Mouse (Mus musculus): Measurements from ENCODE around the gene Myl6.
A peak's percentile ranks its signal among the peaks of the same experiment; 100 is the strongest.
"Not testable (repeated sequence)": the region's sequence is repeated elsewhere in the genome, so short reads cannot be mapped to it uniquely, and the experiment has no call there.

Myl6 gene

DNA sequence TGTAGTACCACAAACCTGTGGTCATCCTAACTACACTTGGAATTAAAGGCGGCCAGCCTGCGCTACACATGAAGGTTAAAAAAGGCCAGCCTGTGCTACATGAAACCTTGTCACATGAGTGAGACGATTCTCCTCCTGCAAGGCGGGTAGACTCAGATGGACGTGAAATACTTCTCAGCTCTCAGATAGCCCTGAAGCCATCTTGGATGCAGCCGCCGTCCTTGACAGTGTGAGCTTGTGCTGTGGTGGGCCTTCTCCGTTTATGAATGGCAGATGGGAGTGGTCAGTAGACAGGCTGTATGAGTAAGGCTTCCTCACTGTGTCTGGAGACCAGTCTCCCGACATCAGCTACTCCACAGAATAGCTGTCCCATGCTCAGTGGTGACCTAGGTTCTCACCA, 15.3 kb upstream of the Myl6 start:
- no peak for DNase-seq

GRCm38 (mm10) chr10:128508260-128508659, 14.3 kb upstream of the Myl6 start:
- DNase-seq: no peak

GRCm38 (mm10) chr10:128505974-128506373, 12.0 kb upstream of the Myl6 start:
- DNase-seq: no peak

DNA sequence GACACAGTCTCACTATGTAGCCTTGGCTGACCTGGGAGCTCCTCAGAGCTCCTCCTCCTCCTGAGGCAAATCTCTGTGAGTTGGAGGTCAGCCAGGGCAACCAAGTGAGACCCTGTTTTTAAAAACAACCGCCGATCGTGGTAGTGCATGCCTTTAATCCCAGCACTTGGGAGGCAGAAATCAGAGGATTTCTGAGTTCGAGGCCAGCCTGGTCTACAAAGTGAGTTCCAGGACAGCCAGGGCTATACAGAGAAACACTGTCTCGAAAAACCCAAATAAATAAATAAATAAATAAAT, 11.4 kb upstream of the Myl6 start:
- DNase-seq: not testable (repeated sequence)

GRCm38 (mm10) chr10:128504641-128505370, 10.9 kb upstream of the Myl6 start:
- DNase-seq: no peak

DNA sequence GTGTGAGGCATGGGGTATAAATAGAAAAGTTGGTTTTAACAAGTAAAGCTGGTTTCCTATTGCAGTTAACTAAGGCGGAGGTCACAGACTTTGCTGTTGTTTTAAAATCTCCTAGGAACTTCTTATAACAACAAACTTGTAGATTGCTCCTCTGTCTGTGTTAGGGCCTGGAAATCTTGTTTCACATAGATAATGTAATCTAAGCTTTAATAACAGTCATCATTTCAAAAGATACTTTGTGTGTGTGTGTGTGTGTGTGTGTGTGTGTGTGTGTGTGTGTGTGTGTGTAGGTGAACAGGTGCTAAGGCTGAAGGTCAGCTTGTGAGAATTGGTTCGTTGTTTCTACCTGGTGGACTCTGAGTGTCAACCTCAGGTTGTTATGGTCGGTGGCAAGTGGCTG, 10.1 kb upstream of the Myl6 start:
- DNase-seq: no peak

DNA sequence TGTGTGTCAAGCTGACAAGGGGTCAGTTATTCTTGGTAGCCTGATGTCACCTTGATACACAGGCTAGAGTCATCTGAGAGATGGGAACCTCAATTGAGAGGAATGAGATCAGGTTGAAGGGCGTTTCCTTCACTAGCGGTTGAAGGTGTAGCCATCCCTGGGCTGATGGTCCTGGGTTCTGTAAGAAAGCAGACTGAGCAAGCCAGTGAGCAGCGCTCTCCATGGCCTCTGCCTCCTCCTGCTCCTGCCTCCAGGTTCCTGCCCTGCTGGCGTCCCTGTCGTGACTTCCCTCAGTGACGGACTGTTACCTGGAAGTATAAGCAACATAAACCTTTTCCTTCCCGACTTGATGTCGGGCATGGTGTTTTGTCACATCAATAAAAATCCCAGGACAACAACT, 9.6 kb upstream of the Myl6 start:
- DNase-seq: no peak

DNA sequence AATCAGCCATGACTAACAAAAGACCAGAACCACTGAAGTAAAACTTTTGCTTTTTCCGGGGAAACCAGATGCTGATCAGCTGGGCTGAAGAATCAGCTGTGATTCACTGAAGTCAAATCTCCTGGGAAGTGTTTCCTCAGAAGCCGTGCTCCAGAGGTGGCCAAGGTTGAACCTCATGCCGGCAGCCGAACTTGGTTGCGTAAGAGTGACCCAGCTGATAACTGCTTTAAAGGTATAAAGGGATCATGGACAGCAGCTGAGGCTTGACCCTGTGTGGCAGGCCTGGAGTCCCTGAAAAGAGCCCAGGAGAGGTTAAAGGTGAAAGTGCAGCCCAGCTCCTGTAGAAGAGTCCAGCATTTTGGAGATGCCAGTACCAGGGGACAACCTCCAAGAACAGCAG, 8.4 kb upstream of the Myl6 start:
- no peak for DNase-seq

- DNase-seq: peak; percentile 65
Observed at GRCm38 (mm10) chr10:128499116-128499671, 5.2 kb upstream of the Myl6 start.

- peak; percentile 97 for DNase-seq
Observed at GRCm38 (mm10) chr10:128498590-128498989, 4.6 kb upstream of the Myl6 start, which contains the start of gene Myl6b. Gene Myl6b (minus strand): TSS chr10:128498685.

GRCm38 (mm10) chr10:128497134-128497737, 3.3 kb upstream of the Myl6 start:
- no peak for DNase-seq

DNA sequence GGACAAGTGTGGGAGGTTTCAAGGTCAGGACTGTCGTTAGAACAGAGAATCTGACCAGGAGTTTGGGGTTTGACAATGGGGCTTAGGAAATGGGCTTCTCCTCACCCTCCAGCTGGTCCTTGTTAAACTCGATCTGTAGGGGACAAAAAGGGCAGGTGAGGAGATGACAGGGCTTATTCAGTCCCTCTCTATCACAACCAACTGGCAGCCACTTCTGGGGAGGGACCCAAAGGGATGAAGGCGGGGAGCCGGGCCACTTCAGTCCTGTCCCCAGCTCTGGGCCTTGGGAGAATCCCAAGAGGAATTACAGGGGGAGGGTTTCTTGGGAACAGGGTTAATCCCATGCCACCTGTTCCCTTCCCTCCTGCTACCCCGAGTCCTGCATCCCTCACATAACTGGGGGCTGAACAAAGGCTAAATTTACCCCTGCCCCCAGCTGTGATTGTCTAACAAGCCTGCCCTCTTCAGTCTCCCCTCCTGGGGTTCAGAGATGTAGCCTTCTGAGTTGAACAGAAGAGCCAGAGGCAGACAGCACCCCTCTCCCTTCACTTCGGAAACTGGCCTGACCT, 2.6 kb upstream of the Myl6 start:
- no peak for DNase-seq

- no peak for DNase-seq
Observed at GRCm38 (mm10) chr10:128495903-128496302, 2.0 kb upstream of the Myl6 start.

GRCm38 (mm10) chr10:128495270-128495669, 1.3 kb upstream of the Myl6 start:
- DNase-seq: no peak

DNA sequence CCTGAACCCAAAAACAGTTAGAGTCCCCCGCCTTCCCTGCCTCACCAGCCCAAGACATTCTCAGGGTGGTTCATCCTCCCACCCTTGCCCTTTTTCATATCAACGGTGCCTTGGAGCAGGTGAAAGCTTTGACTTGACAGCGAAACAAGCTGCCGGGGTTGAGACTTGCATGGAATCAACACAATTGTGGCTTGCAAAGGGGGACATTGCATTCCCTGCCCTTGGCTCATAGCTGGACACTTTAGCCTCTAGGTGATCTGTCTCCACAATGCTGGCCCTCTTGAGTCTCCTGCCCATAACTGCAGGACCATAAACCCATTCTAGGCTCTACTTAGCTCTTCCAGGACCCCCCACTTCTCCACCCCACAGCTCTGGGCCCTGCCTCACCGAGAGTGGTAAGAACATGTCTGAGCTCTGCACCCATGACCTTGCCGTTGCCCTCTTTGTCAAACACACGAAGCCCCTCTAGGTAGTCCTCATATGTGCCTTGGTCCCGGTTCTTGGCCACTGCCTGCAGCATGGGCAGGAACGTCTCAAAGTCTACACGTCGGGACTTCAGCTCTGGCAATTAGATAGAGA, 811 bp upstream of the Myl6 start:
- DNase-seq: peak; percentile 44

DNA sequence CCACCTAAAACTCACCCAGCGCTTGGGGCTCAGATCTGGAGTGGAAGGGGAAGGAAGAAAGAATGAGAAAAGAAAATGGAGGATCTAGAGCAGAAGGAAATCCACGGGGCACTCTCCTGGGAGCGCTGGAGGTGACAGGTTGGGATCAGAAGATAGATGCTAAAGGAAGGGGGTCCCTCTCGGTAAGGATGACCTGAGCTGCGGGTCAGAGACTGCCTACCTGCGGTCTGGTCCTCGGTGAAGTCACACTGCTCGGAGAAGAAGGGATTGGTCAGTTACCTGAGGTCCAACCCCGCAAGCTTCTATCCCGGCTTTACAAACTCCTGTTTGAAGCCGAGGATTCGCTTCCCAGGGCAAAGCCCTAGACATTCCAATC, 638 bp downstream of the Myl6 start:
- DNase-seq: no peak

- DNase-seq: peak; percentile 51
Observed at GRCm38 (mm10) chr10:128492633-128493311, 1.2 kb downstream of the Myl6 start.

DNA sequence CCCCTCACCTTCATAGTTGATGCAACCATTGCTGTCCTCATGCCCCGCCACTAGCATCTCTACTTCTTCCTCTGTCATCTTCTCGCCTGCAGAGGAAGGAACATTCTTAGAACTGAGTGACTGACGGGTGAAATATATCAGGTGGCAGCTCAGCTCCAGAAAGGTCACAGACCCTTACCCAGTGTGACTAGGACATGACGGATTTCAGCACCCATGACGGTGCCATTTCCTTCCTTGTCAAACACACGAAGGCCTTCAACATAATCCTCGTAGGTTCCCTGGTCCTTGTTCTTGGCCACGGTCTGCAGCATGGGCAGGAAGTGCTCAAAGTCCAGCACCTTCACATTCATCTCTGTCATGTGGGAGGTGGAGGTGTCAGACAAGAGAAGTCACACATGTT, 1.9 kb downstream of the Myl6 start:
- DNase-seq: not testable (repeated sequence)

DNA sequence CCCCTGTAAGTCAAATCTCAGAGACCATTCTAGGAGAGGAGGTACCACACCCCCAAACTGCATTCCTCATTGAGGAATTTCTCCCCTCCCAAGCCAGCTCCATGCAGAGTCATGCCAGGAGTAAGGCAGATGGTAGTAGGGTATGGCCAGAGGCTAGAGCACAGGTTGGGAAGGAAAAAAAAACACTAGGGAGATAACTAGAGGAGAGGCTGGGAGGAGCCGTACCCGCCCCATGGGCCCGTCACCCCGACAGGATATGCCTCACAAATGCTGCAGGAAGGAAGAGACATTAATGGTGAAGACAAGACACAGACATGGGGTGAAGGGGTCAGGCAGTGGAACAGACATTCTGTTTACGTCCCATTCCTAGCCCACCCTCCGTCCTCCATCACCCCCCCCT, 2.5 kb downstream of the Myl6 start:
- DNase-seq: no peak

DNA sequence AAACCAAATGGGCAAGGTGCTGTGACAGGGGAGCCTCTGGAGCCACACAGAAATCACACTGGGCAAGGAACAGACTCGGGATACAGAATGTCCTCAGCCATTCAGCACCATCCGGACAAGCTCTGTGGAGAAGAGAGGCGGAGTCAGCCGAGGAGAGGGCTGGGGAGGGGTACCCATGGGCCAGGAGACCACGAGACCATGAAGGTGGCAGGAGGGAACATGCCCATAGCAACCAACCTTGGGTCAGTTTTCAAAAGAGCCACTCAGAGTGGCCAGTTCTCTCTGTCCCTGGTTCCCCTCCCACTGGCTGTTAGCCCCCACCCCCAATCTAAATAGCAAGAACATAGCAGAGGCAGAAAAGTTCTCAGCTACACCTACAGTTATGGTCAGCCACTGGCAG, 3.0 kb downstream of the Myl6 start:
- DNase-seq: no peak

GRCm38 (mm10) chr10:128490232-128490631, 3.7 kb downstream of the Myl6 start:
- no peak for DNase-seq

DNA sequence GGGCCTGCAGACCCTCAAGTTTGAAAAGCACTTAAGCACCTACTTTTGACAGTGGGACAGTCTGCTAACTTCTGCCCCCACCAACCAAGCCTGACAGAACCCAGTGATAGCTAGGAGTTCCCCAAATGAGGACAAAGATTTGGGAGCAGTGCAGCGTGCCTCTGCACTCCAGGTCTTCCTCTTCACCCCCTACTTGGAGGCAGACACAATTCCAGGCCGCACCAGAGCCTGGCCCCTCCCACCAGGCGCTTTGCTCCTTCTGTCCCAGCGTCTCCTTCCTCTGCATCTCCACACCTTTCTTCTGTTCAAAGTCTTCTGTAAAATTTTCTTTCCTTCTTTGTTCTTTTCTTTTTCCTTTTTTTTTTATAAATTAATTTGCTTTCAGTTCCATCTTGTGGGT, 4.2 kb downstream of the Myl6 start:
- DNase-seq: no peak

DNA sequence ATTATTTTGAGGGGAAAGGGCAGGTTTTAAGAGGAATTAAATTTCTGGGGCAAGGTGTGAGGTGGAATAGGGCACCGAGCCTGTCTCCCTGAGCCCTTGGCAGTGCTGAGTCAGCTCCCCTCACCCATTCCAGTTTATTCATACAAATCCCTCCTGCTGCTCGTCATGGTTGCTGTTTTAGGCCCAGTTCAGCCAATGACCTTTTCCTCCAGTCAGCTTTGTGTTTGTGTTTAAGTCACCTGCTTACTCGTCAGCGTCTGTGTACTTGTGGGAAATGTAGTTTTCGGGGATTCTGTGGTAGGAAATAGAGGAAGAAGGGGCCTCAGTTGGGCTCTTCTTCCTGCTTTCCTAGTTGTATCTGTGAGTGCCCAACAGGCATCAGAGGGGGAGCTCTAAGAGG, 4.6 kb downstream of the Myl6 start:
- no peak for DNase-seq

Data from thymus, postnatal 4 days (tissue).